Mouse (Mus musculus) liver, embryonic 16.5 days (tissue): ENCODE measurements around the gene Olfr780. TPM values are rescaled to one million over a fixed set of nuclear protein-coding genes. Genes with fewer than 3 reads are reported as not detected.

Source experiments
- polyA plus RNA-seq: library from polyadenylated mRNA; unstranded; fragments of >200 nt; fragmentation: Nextera tagmentation; extraction: Ambion mirVana; gene quantifications from 2 replicates; pipeline ENCODE4 v1.2.1, GENCODE M21; 2015

The Olfr780 gene
- polyA plus RNA-seq, 1 experiment from 2014 or later: not detected

Other genes with a start within 250 kb of the Olfr780 start
- gene Olfr766-ps1, start 249.1 kb upstream of the Olfr780 start, polyA plus RNA-seq: not detected in 2 replicates
- not detected in 2 replicates for gene Olfr767, start 235.2 kb upstream of the Olfr780 start, polyA plus RNA-seq
- gene Olfr768, start 218.7 kb upstream of the Olfr780 start, polyA plus RNA-seq: not detected in 2 replicates
- gene Olfr769, start 200.3 kb upstream of the Olfr780 start, polyA plus RNA-seq: not detected in 2 replicates
- gene Olfr770, start 179.1 kb upstream of the Olfr780 start, polyA plus RNA-seq: not detected in 2 replicates
- gene Olfr771, start 153.4 kb upstream of the Olfr780 start, polyA plus RNA-seq: not detected in 2 replicates
- not detected in 2 replicates for gene Olfr772, start 140.2 kb upstream of the Olfr780 start, polyA plus RNA-seq
- gene Olfr773, start 130.7 kb upstream of the Olfr780 start, polyA plus RNA-seq: not detected in 2 replicates
- not detected in 2 replicates for gene Olfr774, start 81.9 kb upstream of the Olfr780 start, polyA plus RNA-seq
- not detected in 2 replicates for gene Olfr775, start 69.7 kb upstream of the Olfr780 start, polyA plus RNA-seq
- not detected in 2 replicates for gene Olfr776, start 59.0 kb upstream of the Olfr780 start, polyA plus RNA-seq
- gene Olfr777, start 46.6 kb upstream of the Olfr780 start, polyA plus RNA-seq: not detected in 2 replicates
- not detected in 2 replicates for gene Olfr781, start 10.7 kb downstream of the Olfr780 start, polyA plus RNA-seq
- gene Olfr782, start 30.7 kb downstream of the Olfr780 start, polyA plus RNA-seq: not detected in 2 replicates
- gene Olfr784, start 66.0 kb downstream of the Olfr780 start, polyA plus RNA-seq: 0.04 TPM in 1 of 2 replicates, not detected in the other
- not detected in 2 replicates for gene Olfr785, start 87.3 kb downstream of the Olfr780 start, polyA plus RNA-seq
- gene Olfr786, start 109.2 kb downstream of the Olfr780 start, polyA plus RNA-seq: not detected in 2 replicates
- not detected in 2 replicates for gene Olfr787, start 143.7 kb downstream of the Olfr780 start, polyA plus RNA-seq
- not detected in 2 replicates for gene Olfr788, start 152.9 kb downstream of the Olfr780 start, polyA plus RNA-seq
- gene Olfr789, start 166.6 kb downstream of the Olfr780 start, polyA plus RNA-seq: not detected in 2 replicates
- not detected in 2 replicates for gene Olfr790, start 180.4 kb downstream of the Olfr780 start, polyA plus RNA-seq
- gene Olfr791, start 203.7 kb downstream of the Olfr780 start, polyA plus RNA-seq: not detected in 2 replicates
- not detected in 2 replicates for gene Olfr792, start 221.0 kb downstream of the Olfr780 start, polyA plus RNA-seq
- gene Olfr794, start 249.5 kb downstream of the Olfr780 start, polyA plus RNA-seq: not detected in 2 replicates